Mouse (Mus musculus): Measurements from ENCODE around the gene Cdh13. TPM values are rescaled to one million over a fixed set of nuclear protein-coding genes. Genes with fewer than 3 reads are reported as not detected.

Cdh13 gene
- polyA plus RNA-seq, 1 experiment from 2014 or later, result 1.5 TPM

- Histone ChIP-seq H3K27ac (no peak overlapping the region), H3K9me3 (replicated peaks) (0 out of 2 replicates have a peak, but pooled peaks cover 7% of the 10 kb centered on the region), H3K36me3 (no peaks in the 10 kb centered on the region), H3K4me3 (no peak overlapping the region), H3K4me1 (no peaks in the 10 kb centered on the region), H3K9ac (no peak overlapping the region), H3K4me2 (no peak overlapping the region), H3K27me3 (replicated peaks) (no peaks in the 10 kb centered on the region)
- no peak for ATAC-seq
- 56% methylated on average over 6 of the region's 6 CpGs for WGBS (ENCODE audit: insufficient replicate concordance)
Observed at GRCm38 (mm10) chr8:119177226-119177935, 893.8 kb downstream of the Cdh13 start.

DNA sequence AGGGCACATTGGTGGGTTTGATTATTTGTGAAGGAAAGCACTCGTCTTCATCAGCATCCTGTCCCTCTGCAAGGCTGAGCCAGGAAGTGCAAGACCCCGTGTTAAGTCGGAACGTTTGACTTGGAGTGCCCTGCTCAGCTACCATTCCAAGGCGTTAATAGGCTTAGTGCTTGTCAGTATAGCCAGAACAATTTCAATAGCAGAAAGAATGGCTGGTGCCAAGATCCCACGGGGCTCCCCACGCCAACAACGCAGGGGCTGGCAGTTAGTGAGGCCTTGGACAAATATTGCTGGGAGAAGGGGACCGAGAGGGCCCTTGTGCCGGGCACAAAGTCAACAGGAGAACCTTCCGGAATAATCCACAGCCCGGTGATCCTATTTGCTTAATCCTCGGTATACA is 897.1 kb downstream of the Cdh13 start:
- H3K4me1 ChIP-seq, result no peaks in the 10 kb centered on the region
- no peak for ATAC-seq

GRCm38 (mm10) chr8:119195695-119196094 is 912.2 kb downstream of the Cdh13 start:
- Histone ChIP-seq H3K27ac (no peak overlapping the region), H3K27me3 (replicated peaks) (no peaks in the 10 kb centered on the region), H3K36me3 (no peaks in the 10 kb centered on the region), H3K9me3 (replicated peaks) (peaks cover 14% of the 10 kb centered on the region; the same call in 1 of the 2 replicates), H3K4me2 (no peak overlapping the region), H3K4me3 (no peak overlapping the region), H3K4me1 (no peaks in the 10 kb centered on the region), H3K9ac (no peak overlapping the region)
- ATAC-seq, result no peak
- 55% methylated on average over 8 of the region's 8 CpGs for whole genome bisulfite sequencing (ENCODE audit: insufficient replicate concordance)

More for the DNA sequence above, 897.1 kb downstream of the Cdh13 start:
- WGBS (ENCODE audit: insufficient replicate concordance), result 55% methylated on average over 13 of the region's 13 CpGs
- Histone ChIP-seq H3K9me3 (replicated peaks) (peaks cover 10% of the 10 kb centered on the region), H3K4me2 (no peak overlapping the region), H3K9ac (no peak overlapping the region), H3K27ac (no peak overlapping the region), H3K36me3 (no peaks in the 10 kb centered on the region), H3K4me3 (no peak overlapping the region), H3K27me3 (replicated peaks) (no peaks in the 10 kb centered on the region)

GRCm38 (mm10) chr8:119196486-119197150 is 913.1 kb downstream of the Cdh13 start:
- Histone ChIP-seq H3K27ac (no peak overlapping the region), H3K9me3 (replicated peaks) (peaks cover 14% of the 10 kb centered on the region; the same call in 1 of the 2 replicates), H3K27me3 (replicated peaks) (no peaks in the 10 kb centered on the region), H3K4me2 (no peak overlapping the region), H3K4me1 (no peaks in the 10 kb centered on the region), H3K9ac (no peak overlapping the region), H3K36me3 (no peaks in the 10 kb centered on the region), H3K4me3 (no peak overlapping the region)
- WGBS (ENCODE audit: insufficient replicate concordance), result 76% methylated on average over 10 of the region's 10 CpGs
- ATAC-seq, result no peak

- Histone ChIP-seq H3K4me2 (no peak overlapping the region), H3K36me3 (no peaks in the 10 kb centered on the region), H3K27ac (no peak overlapping the region), H3K9ac (no peak overlapping the region), H3K27me3 (replicated peaks) (no peaks in the 10 kb centered on the region), H3K9me3 (replicated peaks) (peaks cover 10% of the 10 kb centered on the region; the same call in 1 of the 2 replicates), H3K4me1 (no peaks in the 10 kb centered on the region), H3K4me3 (no peak overlapping the region)
- WGBS (ENCODE audit: insufficient replicate concordance), result 69% methylated on average over 9 of the region's 9 CpGs
- ATAC-seq, result no peak
Observed at GRCm38 (mm10) chr8:119208567-119208966, 925.0 kb downstream of the Cdh13 start.

GRCm38 (mm10) chr8:119224547-119224946 is 941.0 kb downstream of the Cdh13 start:
- Histone ChIP-seq H3K4me1 (no peaks in the 10 kb centered on the region), H3K27ac (no peak overlapping the region), H3K4me3 (no peak overlapping the region), H3K27me3 (replicated peaks) (no peaks in the 10 kb centered on the region), H3K9me3 (replicated peaks) (no peaks in the 10 kb centered on the region), H3K36me3 (no peaks in the 10 kb centered on the region), H3K9ac (no peak overlapping the region), H3K4me2 (no peak overlapping the region)
- ATAC-seq, result no peak
- WGBS (ENCODE audit: insufficient replicate concordance), result 0% methylated on average over 1 of the region's 1 CpGs

GRCm38 (mm10) chr8:119245181-119245580 is 961.6 kb downstream of the Cdh13 start:
- no peak for ATAC-seq
- Histone ChIP-seq H3K4me1 (no peaks in the 10 kb centered on the region), H3K27me3 (replicated peaks) (no peaks in the 10 kb centered on the region), H3K9ac (no peak overlapping the region), H3K36me3 (no peaks in the 10 kb centered on the region), H3K4me2 (no peak overlapping the region), H3K4me3 (no peak overlapping the region), H3K27ac (no peak overlapping the region), H3K9me3 (replicated peaks) (0 out of 2 replicates have a peak, but pooled peaks cover 10% of the 10 kb centered on the region)
- WGBS (ENCODE audit: insufficient replicate concordance), result 35% methylated on average over 4 of the region's 4 CpGs

DNA sequence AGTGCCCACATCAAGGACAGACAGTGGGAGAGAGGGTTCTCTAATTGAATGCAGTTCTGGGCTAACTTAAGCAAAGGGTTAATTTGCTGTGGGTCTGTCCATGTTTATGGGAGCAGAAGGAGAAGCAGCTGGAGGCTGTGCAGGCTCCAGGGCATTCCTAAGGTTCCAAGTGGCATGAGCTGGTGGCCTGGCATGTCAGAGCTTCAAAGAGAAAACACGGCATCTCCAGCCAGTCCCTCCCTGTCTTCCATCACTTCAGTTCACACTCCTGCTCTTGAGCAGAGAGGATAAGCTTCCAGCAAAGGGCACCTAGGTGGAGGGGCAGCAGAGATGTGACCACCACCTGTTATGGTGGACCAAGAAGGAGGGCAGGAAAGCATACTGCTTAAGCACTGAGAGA is 962.1 kb downstream of the Cdh13 start:
- WGBS (ENCODE audit: insufficient replicate concordance), result 63% methylated on average over 1 of the region's 1 CpGs
- H3K27me3 ChIP-seq (replicated peaks), result no peaks in the 10 kb centered on the region
- H3K4me2 ChIP-seq, result no peak overlapping the region
- H3K36me3 ChIP-seq, result no peaks in the 10 kb centered on the region
- ATAC-seq, result no peak
- 0 out of 2 replicates have a peak, but pooled peaks cover 10% of the 10 kb centered on the region for H3K9me3 ChIP-seq (replicated peaks)
- H3K4me3 ChIP-seq, result no peak overlapping the region
- no peak overlapping the region for H3K9ac ChIP-seq
- H3K27ac ChIP-seq, result no peak overlapping the region
- H3K4me1 ChIP-seq, result no peaks in the 10 kb centered on the region

GRCm38 (mm10) chr8:119254358-119254757 is 970.8 kb downstream of the Cdh13 start:
- Histone ChIP-seq H3K36me3 (no peaks in the 10 kb centered on the region), H3K4me3 (no peak overlapping the region), H3K27me3 (replicated peaks) (no peaks in the 10 kb centered on the region), H3K27ac (no peak overlapping the region), H3K9me3 (replicated peaks) (peaks cover 20% of the 10 kb centered on the region), H3K4me1 (no peaks in the 10 kb centered on the region), H3K4me2 (no peak overlapping the region), H3K9ac (no peak overlapping the region)
- 72% methylated on average over 3 of the region's 3 CpGs for WGBS (ENCODE audit: insufficient replicate concordance)
- ATAC-seq, result no peak

- Histone ChIP-seq H3K4me3 (no peak overlapping the region), H3K27me3 (replicated peaks) (no peaks in the 10 kb centered on the region), H3K4me2 (no peak overlapping the region), H3K9ac (no peak overlapping the region), H3K9me3 (replicated peaks) (peaks cover 20% of the 10 kb centered on the region), H3K36me3 (no peaks in the 10 kb centered on the region), H3K4me1 (no peaks in the 10 kb centered on the region), H3K27ac (no peak overlapping the region)
- 46% methylated on average over 11 of the region's 11 CpGs for WGBS (ENCODE audit: insufficient replicate concordance)
- ATAC-seq, result no peak
Observed at GRCm38 (mm10) chr8:119258642-119259041, 975.1 kb downstream of the Cdh13 start.

DNA sequence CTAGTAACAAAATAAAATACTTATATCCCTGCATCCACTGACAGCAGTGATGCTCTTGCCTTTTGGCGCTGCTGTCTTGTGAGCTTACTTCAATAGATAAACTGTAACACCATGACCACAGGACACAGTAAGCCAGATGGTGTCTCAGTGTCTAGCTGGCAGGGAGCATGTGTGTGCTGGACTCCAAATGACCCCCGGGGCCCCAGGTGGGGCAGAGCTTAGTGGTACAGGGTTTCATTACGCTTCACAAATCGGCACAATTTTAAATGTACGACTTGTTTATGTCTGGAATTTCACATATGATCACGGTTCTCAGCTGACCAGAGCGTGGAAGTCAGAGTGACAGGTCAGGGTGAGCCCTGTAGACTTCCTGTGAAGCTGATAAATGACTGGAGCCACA is 980.2 kb downstream of the Cdh13 start:
- Histone ChIP-seq H3K4me2 (no peak overlapping the region), H3K27ac (no peak overlapping the region), H3K4me1 (no peaks in the 10 kb centered on the region), H3K9ac (no peak overlapping the region), H3K27me3 (replicated peaks) (no peaks in the 10 kb centered on the region), H3K9me3 (replicated peaks) (no peaks in the 10 kb centered on the region; the same call in 1 of the 2 replicates), H3K36me3 (no peaks in the 10 kb centered on the region), H3K4me3 (no peak overlapping the region)
- WGBS (ENCODE audit: insufficient replicate concordance), result 68% methylated on average over 7 of the region's 7 CpGs
- no peak for ATAC-seq

GRCm38 (mm10) chr8:119266304-119266703 is 982.8 kb downstream of the Cdh13 start:
- Histone ChIP-seq H3K4me2 (no peak overlapping the region), H3K9ac (no peak overlapping the region), H3K27ac (no peak overlapping the region), H3K4me1 (no peaks in the 10 kb centered on the region), H3K36me3 (no peaks in the 10 kb centered on the region), H3K27me3 (replicated peaks) (no peaks in the 10 kb centered on the region), H3K9me3 (replicated peaks) (no peaks in the 10 kb centered on the region), H3K4me3 (no peak overlapping the region)
- ATAC-seq, result no peak
- 71% methylated on average over 4 of the region's 4 CpGs for WGBS (ENCODE audit: insufficient replicate concordance)

All from liver, embryonic 12.5 days (tissue).